Mouse (Mus musculus): ENCODE data around the gene Tspan1. TPM values are rescaled to one million over a fixed set of nuclear protein-coding genes. Genes with fewer than 3 reads are reported as not detected.

Gene Tspan1
- not detected for total RNA-seq (2023)

GRCm38 (mm10) chr4:116167404-116167803 lies at the start of gene Tspan1:
TSS of gene Tspan1 (minus strand) at chr4:116167601.

GRCm38 (mm10) chr4:116173072-116173471 lies 5.7 kb upstream of the Tspan1 start, which contains the start of the genes 1700042G07Rik and Gm49337:
TSS of gene 1700042G07Rik (plus strand) at chr4:116173372.
TSS of gene Gm49337 (plus strand) at chr4:116173384.

GRCm38 (mm10) chr4:116151238-116151637 lies 16.2 kb downstream of the Tspan1 start, which contains the start of gene Lurap1:
TSS of gene Lurap1 (minus strand) at chr4:116151338.

GRCm38 (mm10) chr4:116123602-116124519 lies 43.5 kb downstream of the Tspan1 start, which contains the start of the genes Rad54l and Pomgnt1:
TSS of gene Rad54l (minus strand) at chr4:116123690.
TSS of gene Pomgnt1 (plus strand) at chr4:116123840.

Other genes starting within 250 kb of the Tspan1 start
- not detected for gene Dmbx1, start 227.7 kb downstream of the Tspan1 start, total RNA-seq (2023)
- 1 to 10 TPM; 1.2 to 2.1 TPM for gene Faah, start 149.7 kb downstream of the Tspan1 start, total RNA-seq (2023)
- 10 to 100 TPM; 21.4 to 23.2 TPM for gene Nsun4, start 113.7 kb downstream of the Tspan1 start, total RNA-seq (2023)
- gene Uqcrh, start 92.5 kb downstream of the Tspan1 start, total RNA-seq (2023): 100 to 1,000 TPM; 261 to 279 TPM
- 10 to 100 TPM; 28.3 to 35.8 TPM for gene Lrrc41, start 92.3 kb downstream of the Tspan1 start, total RNA-seq (2023)
- 1 to 10 TPM in 1 of 2 experiments, under 1 TPM in 1; 0.84 to 1.1 TPM for gene Rad54l, start 43.9 kb downstream of the Tspan1 start, total RNA-seq (2023)
- 10 to 100 TPM; 17.7 to 19.9 TPM for gene Pomgnt1, start 43.8 kb downstream of the Tspan1 start, total RNA-seq (2023)
- gene Lurap1, start 16.3 kb downstream of the Tspan1 start, total RNA-seq (2023): under 1 TPM; 0.09 to 0.16 TPM
- not detected for gene 1700042G07Rik, start 5.8 kb upstream of the Tspan1 start, total RNA-seq (2023)
- not detected for gene Gm49337, start 5.8 kb upstream of the Tspan1 start, total RNA-seq (2023)
- 1 to 10 TPM in 1 of 2 experiments, under 1 TPM in 1; 0.76 to 1.5 TPM for gene Pik3r3, start 54.0 kb upstream of the Tspan1 start, total RNA-seq (2023)